ENCODE assay signal across 21 mouse cellular contexts in genomic region chr11:53013906-53014305, GRCm38 (mm10).
DNase-seq lines count a peak whose midpoint lies in the region; ATAC-seq lines count a peak whose summit lies in the region.
"Had no signal": no experiment of that assay in that cellular context is flagged by ENCODE, and none has a peak within 500 bp of the region (broad histone marks: within the 10 kb centered on the region; RNA-seq: fewer than 3 reads in every experiment).

No protein-coding gene starts in this region.

- intact Hi-C loops in left cerebral cortex, postnatal 4 days (cut with DNase I): no loop called here
- intact Hi-C loops in left cerebral cortex, postnatal 36 days (cut with DNase I): no loop called here

- H3K36me3 ChIP-seq in hindbrain, embryonic 10.5 days: no peaks in the 10 kb centered on the region
- H3K36me3 ChIP-seq in forebrain, embryonic 14.5 days (ENCODE audit: control insufficient read depth, insufficient read depth, low read length): no peaks in the 10 kb centered on the region
- H3K36me3 ChIP-seq: embryonic facial prominence, embryonic 12.5 days; heart, embryonic 10.5 days; heart, embryonic 15.5 days; hindbrain, embryonic 15.5 days had no signal

- H3K4me2 ChIP-seq in forebrain, embryonic 14.5 days (ENCODE audit: low read length): no peak overlapping the region
- H3K4me2 ChIP-seq: embryonic facial prominence, embryonic 12.5 days; heart, embryonic 15.5 days; hindbrain, embryonic 15.5 days had no signal

- H3K27ac ChIP-seq in hindbrain, embryonic 10.5 days: no peak overlapping the region
- no peak overlapping the region for H3K27ac ChIP-seq in forebrain, embryonic 14.5 days (ENCODE audit: low read depth, low read length)
- H3K27ac ChIP-seq: embryonic facial prominence, embryonic 12.5 days; heart, embryonic 10.5 days; heart, embryonic 15.5 days; hindbrain, embryonic 15.5 days had no signal

- H3K9me3 ChIP-seq in hindbrain, embryonic 10.5 days: no peaks in the 10 kb centered on the region
- no peaks in the 10 kb centered on the region for H3K9me3 ChIP-seq in forebrain, embryonic 14.5 days (replicated peaks; ENCODE audit: control insufficient read depth, low read length)
- H3K9me3 ChIP-seq: embryonic facial prominence, embryonic 12.5 days; heart, embryonic 10.5 days; heart, embryonic 15.5 days; hindbrain, embryonic 15.5 days had no signal

- no peak for ATAC-seq in forebrain, embryonic 14.5 days
- ATAC-seq: forebrain, embryonic 16.5 days; inflammation-experienced regulatory T-cells, adult 6 months; intestine, postnatal 0 days had no signal

- DNase-seq in left cerebral cortex, postnatal 4 days: peak; percentile 37
- DNase-seq in left cerebral cortex, postnatal 36 days (ENCODE audit: low spot score in 2 of 2): no peak
- peak; percentile 40 for DNase-seq in cerebellum, adult 11-12 months
- peak; percentile 31 for DNase-seq in cerebellum, adult 9-10 months
- DNase-seq in cerebellum, postnatal 25 days: peak; percentile 80 to 82
- no peak for DNase-seq in hindbrain, embryonic 10.5 days (ENCODE audit: low spot score)
- no peak for DNase-seq in B cell, adult 2 months
- DNase-seq in forebrain, embryonic 14.5 days (ENCODE audit: low spot score): no peak
- DNase-seq: adrenal gland, adult 8-10 months; adrenal gland, postnatal 36 days; gastrocnemius, postnatal 10 days; heart, adult 18-20 months; heart, postnatal 14 days; kidney, adult 8-10 months had no signal

- 79% methylated on average over 5 of the region's 5 CpGs for whole genome bisulfite sequencing in hindbrain, embryonic 10.5 days
- WGBS in forebrain, embryonic 14.5 days: 87% methylated on average over 5 of the region's 5 CpGs

- no peak overlapping the region for H3K4me3 ChIP-seq in hindbrain, embryonic 10.5 days
- H3K4me3 ChIP-seq in forebrain, embryonic 14.5 days (ENCODE audit: low read depth, low read length): no peak overlapping the region
- H3K4me3 ChIP-seq: embryonic facial prominence, embryonic 12.5 days; heart, embryonic 10.5 days; heart, embryonic 15.5 days; hindbrain, embryonic 15.5 days had no signal

- H3K4me1 ChIP-seq in hindbrain, embryonic 10.5 days (replicated peaks): peaks cover 5% of the 10 kb centered on the region; the same call in 1 of the 2 replicates
- H3K4me1 ChIP-seq in forebrain, embryonic 14.5 days (ENCODE audit: control insufficient read depth, insufficient read depth, low read length): no peaks in the 10 kb centered on the region
- H3K4me1 ChIP-seq: embryonic facial prominence, embryonic 12.5 days; heart, embryonic 15.5 days; hindbrain, embryonic 15.5 days had no signal

- no peaks in the 10 kb centered on the region for H3K27me3 ChIP-seq in hindbrain, embryonic 10.5 days (ENCODE audit: insufficient read depth, poor library complexity, severe bottlenecking)
- no peaks in the 10 kb centered on the region for H3K27me3 ChIP-seq in forebrain, embryonic 14.5 days (replicated peaks; ENCODE audit: control insufficient read depth, insufficient read depth, low read length)
- H3K27me3 ChIP-seq: embryonic facial prominence, embryonic 12.5 days; hindbrain, embryonic 15.5 days had no signal

- no peak overlapping the region for H3K9ac ChIP-seq in forebrain, embryonic 14.5 days (ENCODE audit: low read length)
- H3K9ac ChIP-seq: embryonic facial prominence, embryonic 12.5 days; heart, embryonic 15.5 days; hindbrain, embryonic 15.5 days had no signal

Comparison
In these comparisons a context has a peak if more than half of its experiments do, and no peak if none do; other contexts are left out.
1. DNase-seq: peak in left cerebral cortex, postnatal 4 days (single experiment), cerebellum, adult 11-12 months (single experiment), cerebellum, adult 9-10 months (single experiment) and cerebellum, postnatal 25 days (2 of 2); none in left cerebral cortex, postnatal 36 days (0 of 2), hindbrain, embryonic 10.5 days (single experiment), B cell, adult 2 months (0 of 2) and forebrain, embryonic 14.5 days (single experiment).